Mouse (Mus musculus) liver, postnatal 0 days (tissue): ENCODE data around the gene Eif2ak3.
A peak's percentile ranks its signal among the peaks of the same experiment; 100 is the strongest.

Experiments
- CTCF ChIP-seq: sonication (generic); IDR thresholded peaks from 2 replicates; pipeline ENCODE4 v1.5.1; 2016; ENCODE audit warnings: antibody characterized with exemption, low read depth
- EP300 ChIP-seq: IDR thresholded peaks from 2 replicates; pipeline ENCODE4 v1.6.1; 2016; ENCODE audit warnings: antibody characterized with exemption, low read depth, mild to moderate bottlenecking

GRCm38 (mm10) chr6:70811557-70812525 is 32.5 kb upstream of the Eif2ak3 start:
- TF ChIP-seq EP300 = 0 out of 2 replicates have a peak, but pooled peaks have one; percentile 27
- TF ChIP-seq CTCF = peak; percentile 93
